In the genomic region with DNA sequence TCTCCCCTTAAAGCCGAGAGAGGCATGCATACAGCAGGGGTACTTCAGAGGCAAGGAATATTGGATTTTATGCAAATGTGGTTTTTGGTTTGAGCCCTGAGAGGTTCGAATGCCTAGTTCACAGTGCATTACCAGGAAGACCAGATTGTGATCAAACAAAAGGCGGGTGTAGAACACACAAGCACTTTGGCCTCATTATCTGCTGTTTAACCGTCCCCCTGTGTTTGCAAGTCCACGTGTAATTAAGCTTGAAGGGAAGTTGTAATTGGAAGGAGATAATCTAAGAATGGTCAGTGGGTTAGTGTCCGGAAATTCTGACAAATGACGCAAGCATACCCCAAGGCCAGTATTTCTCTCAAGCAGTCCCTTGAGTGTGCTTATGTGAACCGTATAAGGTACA, we compare ENCODE assay signal across 20 mouse cellular contexts. TPM values are rescaled to one million over a fixed set of nuclear protein-coding genes. Genes with fewer than 3 reads are reported as not detected.
DNase-seq lines count a peak whose midpoint lies in the region; ATAC-seq and TF ChIP-seq lines count a peak whose summit lies in the region.
"Had no signal": no experiment of that assay in that cellular context is flagged by ENCODE, and none has a peak within 500 bp of the region (broad histone marks: within the 10 kb centered on the region; RNA-seq: fewer than 3 reads in every experiment).

No protein-coding gene starts in this region.

- H3K27ac ChIP-seq in forebrain, embryonic 12.5 days = 0 out of 2 replicates have a peak overlapping the region, but pooled peaks have one; percentile 1
- no peak overlapping the region for H3K27ac ChIP-seq in forebrain, embryonic 16.5 days (ENCODE audit: low read length)
- H3K27ac ChIP-seq in liver, embryonic 12.5 days = peak overlapping the region; percentile 47; the same call in 1 of the 2 replicates
- H3K27ac ChIP-seq in small intestine, adult 2 months (ENCODE audit: insufficient read depth, low read depth, low read length) = peak overlapping the region; percentile 78
- H3K27ac ChIP-seq: limb, embryonic 13.5 days; midbrain, embryonic 15.5 days; neural tube, embryonic 12.5 days had no signal

- no peak overlapping the region for H3K9ac ChIP-seq in forebrain, embryonic 12.5 days
- no peak overlapping the region for H3K9ac ChIP-seq in forebrain, embryonic 16.5 days (replicated peaks; ENCODE audit: low read depth, low read length)
- H3K9ac ChIP-seq in liver, embryonic 12.5 days = no peak overlapping the region
- H3K9ac ChIP-seq: heart, embryonic 12.5 days; limb, embryonic 13.5 days; midbrain, embryonic 15.5 days; neural tube, embryonic 12.5 days had no signal

- no peaks in the 10 kb centered on the region for H3K9me3 ChIP-seq in forebrain, embryonic 12.5 days
- no peaks in the 10 kb centered on the region for H3K9me3 ChIP-seq in forebrain, embryonic 16.5 days (ENCODE audit: control insufficient read depth, low read length)
- no peaks in the 10 kb centered on the region for H3K9me3 ChIP-seq in liver, embryonic 12.5 days (replicated peaks)
- H3K9me3 ChIP-seq: heart, embryonic 12.5 days; limb, embryonic 13.5 days; midbrain, embryonic 15.5 days; neural tube, embryonic 12.5 days had no signal

- peaks cover 24% of the 10 kb centered on the region for H3K4me1 ChIP-seq in forebrain, embryonic 12.5 days
- H3K4me1 ChIP-seq in forebrain, embryonic 16.5 days (replicated peaks; ENCODE audit: control insufficient read depth, insufficient read depth, low read length) = peaks cover 12% of the 10 kb centered on the region
- peaks cover 34% of the 10 kb centered on the region for H3K4me1 ChIP-seq in liver, embryonic 12.5 days
- peaks cover 19% of the 10 kb centered on the region for H3K4me1 ChIP-seq in small intestine, adult 2 months (ENCODE audit: control insufficient read depth, insufficient read depth, insufficient read length, low read length)

- peak; percentile 5; the same call in 1 of the 2 replicates for ATAC-seq in forebrain, embryonic 12.5 days (ENCODE audit: low FRiP score)
- ATAC-seq in forebrain, embryonic 16.5 days = no peak
- ATAC-seq in liver, embryonic 12.5 days = peak; percentile 56
- ATAC-seq: midbrain, embryonic 15.5 days had no signal

- no peak for TF ChIP-seq CTCF in small intestine, adult 2 months (IDR thresholded peaks at IDR 0.05; ENCODE audit: extremely low read depth, insufficient read length, insufficient replicate concordance, low read depth, low read length)

- peak; percentile 68 for DNase-seq in retina, postnatal 1 day
- DNase-seq in retina, embryonic 14.5 days (ENCODE audit: low spot score) = no peak
- DNase-seq in adrenal gland, adult 8-10 months = no peak
- no peak for DNase-seq in gastrocnemius, postnatal 25 days
- DNase-seq: adrenal gland, adult 2 months; cerebellum, adult 2 months; gastrocnemius, postnatal 14 days; heart, postnatal 4 days; lung, postnatal 14 days had no signal

- no peak for TF ChIP-seq POLR2A in small intestine, adult 2 months (IDR thresholded peaks at IDR 0.05; ENCODE audit: low read depth, low read length)

- H3K36me3 ChIP-seq in forebrain, embryonic 12.5 days (replicated peaks) = no peaks in the 10 kb centered on the region
- H3K36me3 ChIP-seq in forebrain, embryonic 16.5 days (ENCODE audit: control insufficient read depth, insufficient read depth) = no peaks in the 10 kb centered on the region
- no peaks in the 10 kb centered on the region for H3K36me3 ChIP-seq in liver, embryonic 12.5 days
- no peaks in the 10 kb centered on the region for H3K36me3 ChIP-seq in small intestine, adult 2 months (ENCODE audit: control insufficient read depth, insufficient read depth, low read length)
- H3K36me3 ChIP-seq: heart, embryonic 12.5 days; limb, embryonic 13.5 days; midbrain, embryonic 15.5 days; neural tube, embryonic 12.5 days had no signal

- H3K27me3 ChIP-seq in forebrain, embryonic 12.5 days = peaks cover 3% of the 10 kb centered on the region; the same call in 1 of the 2 replicates
- H3K27me3 ChIP-seq in forebrain, embryonic 16.5 days (replicated peaks; ENCODE audit: control insufficient read depth, insufficient read depth, low read length) = no peaks in the 10 kb centered on the region
- H3K27me3 ChIP-seq in liver, embryonic 12.5 days (replicated peaks) = no peaks in the 10 kb centered on the region
- H3K27me3 ChIP-seq in small intestine, adult 2 months (ENCODE audit: control insufficient read depth, insufficient read depth, low read length) = no peaks in the 10 kb centered on the region
- H3K27me3 ChIP-seq: heart, embryonic 12.5 days; limb, embryonic 13.5 days; midbrain, embryonic 15.5 days; neural tube, embryonic 12.5 days had no signal

- H3K4me2 ChIP-seq in forebrain, embryonic 12.5 days = no peak overlapping the region
- no peak overlapping the region for H3K4me2 ChIP-seq in forebrain, embryonic 16.5 days (ENCODE audit: low read length)
- H3K4me2 ChIP-seq in liver, embryonic 12.5 days = no peak overlapping the region
- H3K4me2 ChIP-seq: heart, embryonic 12.5 days; limb, embryonic 13.5 days; midbrain, embryonic 15.5 days; neural tube, embryonic 12.5 days had no signal

- WGBS in forebrain, embryonic 12.5 days = 24% methylated on average over 8 of the region's 8 CpGs
- WGBS in forebrain, embryonic 16.5 days = 15% methylated on average over 8 of the region's 8 CpGs
- WGBS in liver, embryonic 12.5 days (ENCODE audit: insufficient replicate concordance) = 18% methylated on average over 8 of the region's 8 CpGs
- 24% methylated on average over 8 of the region's 8 CpGs for WGBS in small intestine, adult 2 months

- H3K4me3 ChIP-seq in forebrain, embryonic 12.5 days (replicated peaks) = no peak overlapping the region
- H3K4me3 ChIP-seq in forebrain, embryonic 16.5 days (replicated peaks; ENCODE audit: low read length) = no peak overlapping the region
- no peak overlapping the region for H3K4me3 ChIP-seq in liver, embryonic 12.5 days
- H3K4me3 ChIP-seq in small intestine, adult 2 months (ENCODE audit: low read depth, low read length) = no peak overlapping the region
- H3K4me3 ChIP-seq: heart, embryonic 12.5 days; limb, embryonic 13.5 days; midbrain, embryonic 15.5 days; neural tube, embryonic 12.5 days had no signal

RNA-seq across cellular contexts. Expression of a gene that starts 16.3 kb away (rescaled TPM):
- polyA plus RNA-seq in forebrain, embryonic 12.5 days (2016; fragmentation: Nextera tagmentation; extraction: Ambion mirVana) = 0.65 and 0.95 TPM in 2 replicates
- polyA plus RNA-seq in forebrain, embryonic 16.5 days (2015; fragmentation: Nextera tagmentation; extraction: Ambion mirVana) = not detected in 2 replicates
- polyA plus RNA-seq in liver, embryonic 12.5 days (2016; fragmentation: Nextera tagmentation; extraction: Ambion mirVana) = 3.7 and 4.1 TPM in 2 replicates
- polyA plus RNA-seq in small intestine, adult 2 months (2012; rRNA removed) = 0.09 TPM in 1 of 2 replicates, not detected in the other
- total RNA-seq in adrenal gland, adult 8-10 months (2022) = not detected
- not detected for total RNA-seq in gastrocnemius, postnatal 25 days (2021)
- total RNA-seq: adrenal gland, adult 2 months; left cerebral cortex, adult 8-10 months had no signal
- polyA plus RNA-seq: adrenal gland, adult 2 months; cerebellum, adult 2 months; midbrain, embryonic 15.5 days; thymus, postnatal 0 days had no signal

RNA-seq across cellular contexts. Expression of a gene that starts 26.1 kb away (rescaled TPM):
- 0.17 TPM in 1 of 2 replicates, not detected in the other for polyA plus RNA-seq in forebrain, embryonic 12.5 days (2016; fragmentation: Nextera tagmentation; extraction: Ambion mirVana)
- polyA plus RNA-seq in forebrain, embryonic 16.5 days (2015; fragmentation: Nextera tagmentation; extraction: Ambion mirVana) = not detected in 2 replicates
- polyA plus RNA-seq in liver, embryonic 12.5 days (2016; fragmentation: Nextera tagmentation; extraction: Ambion mirVana) = 1.2 and 1.7 TPM in 2 replicates
- 0.16 TPM in 1 of 2 replicates, not detected in the other for polyA plus RNA-seq in small intestine, adult 2 months (2012; rRNA removed)
- not detected for total RNA-seq in adrenal gland, adult 8-10 months (2022)
- total RNA-seq in gastrocnemius, postnatal 25 days (2021) = under 1 TPM in 1 of 2 experiments, not detected in 1; 0.26 TPM
- total RNA-seq: adrenal gland, adult 2 months; left cerebral cortex, adult 8-10 months had no signal
- polyA plus RNA-seq: adrenal gland, adult 2 months; cerebellum, adult 2 months; limb, embryonic 13.5 days; midbrain, embryonic 15.5 days; thymus, postnatal 0 days had no signal

RNA-seq across cellular contexts. Expression of a gene that starts 32.2 kb away (rescaled TPM):
- polyA plus RNA-seq in forebrain, embryonic 12.5 days (2016; fragmentation: Nextera tagmentation; extraction: Ambion mirVana) = not detected in 2 replicates
- polyA plus RNA-seq in forebrain, embryonic 16.5 days (2015; fragmentation: Nextera tagmentation; extraction: Ambion mirVana) = not detected in 2 replicates
- polyA plus RNA-seq in liver, embryonic 12.5 days (2016; fragmentation: Nextera tagmentation; extraction: Ambion mirVana) = 0.85 and 1.1 TPM in 2 replicates
- 0.27 and 0.42 TPM in 2 replicates for polyA plus RNA-seq in small intestine, adult 2 months (2012; rRNA removed)
- total RNA-seq in adrenal gland, adult 8-10 months (2022) = not detected
- not detected for total RNA-seq in gastrocnemius, postnatal 25 days (2021)
- total RNA-seq: adrenal gland, adult 2 months; heart, postnatal 4 days; left cerebral cortex, adult 8-10 months had no signal
- polyA plus RNA-seq: adrenal gland, adult 2 months; cerebellum, adult 2 months; limb, embryonic 13.5 days; midbrain, embryonic 15.5 days; thymus, postnatal 0 days had no signal

RNA-seq across cellular contexts. Expression of a gene that starts 37.9 kb away (rescaled TPM):
- polyA plus RNA-seq in forebrain, embryonic 12.5 days (2016; fragmentation: Nextera tagmentation; extraction: Ambion mirVana) = 0.60 TPM in 1 of 2 replicates, not detected in the other
- polyA plus RNA-seq in forebrain, embryonic 16.5 days (2015; fragmentation: Nextera tagmentation; extraction: Ambion mirVana) = not detected in 2 replicates
- polyA plus RNA-seq in liver, embryonic 12.5 days (2016; fragmentation: Nextera tagmentation; extraction: Ambion mirVana) = 1.3 and 1.6 TPM in 2 replicates
- polyA plus RNA-seq in small intestine, adult 2 months (2012; rRNA removed) = 1.3 TPM in 1 of 2 replicates, not detected in the other
- total RNA-seq in adrenal gland, adult 8-10 months (2022) = not detected
- not detected for total RNA-seq in gastrocnemius, postnatal 25 days (2021)
- total RNA-seq: adrenal gland, adult 2 months; gastrocnemius, postnatal 14 days; heart, postnatal 4 days; left cerebral cortex, adult 8-10 months had no signal
- polyA plus RNA-seq: adrenal gland, adult 2 months; C2C12; cerebellum, adult 2 months; limb, embryonic 13.5 days; midbrain, embryonic 15.5 days; neural tube, embryonic 12.5 days; thymus, postnatal 0 days had no signal

RNA-seq across cellular contexts. Expression of a gene that starts 43.9 kb away (rescaled TPM):
- polyA plus RNA-seq in forebrain, embryonic 12.5 days (2016; fragmentation: Nextera tagmentation; extraction: Ambion mirVana) = not detected in 2 replicates
- polyA plus RNA-seq in forebrain, embryonic 16.5 days (2015; fragmentation: Nextera tagmentation; extraction: Ambion mirVana) = not detected in 2 replicates
- 0.35 and 0.83 TPM in 2 replicates for polyA plus RNA-seq in liver, embryonic 12.5 days (2016; fragmentation: Nextera tagmentation; extraction: Ambion mirVana)
- polyA plus RNA-seq in small intestine, adult 2 months (2012; rRNA removed) = 0.13 TPM in 1 of 2 replicates, not detected in the other
- total RNA-seq in adrenal gland, adult 8-10 months (2022) = not detected
- total RNA-seq in gastrocnemius, postnatal 25 days (2021) = under 1 TPM in 1 of 2 experiments, not detected in 1; 0.35 TPM
- total RNA-seq: adrenal gland, adult 2 months; gastrocnemius, postnatal 14 days; heart, postnatal 4 days; left cerebral cortex, adult 8-10 months had no signal
- polyA plus RNA-seq: adrenal gland, adult 2 months; C2C12; cerebellum, adult 2 months; limb, embryonic 13.5 days; midbrain, embryonic 15.5 days; neural tube, embryonic 12.5 days; thymus, postnatal 0 days had no signal
